Mouse (Mus musculus) layer of hippocampus, postnatal 14 days (tissue): ENCODE data around the gene Dirc2. TPM values are rescaled to one million over a fixed set of nuclear protein-coding genes. Genes with fewer than 3 reads are reported as not detected.

Experiments used
- DNase-seq, 2 experiments: peaks; one replicate each; pipeline ENCODE4 v3.0.0; 2021 to 2022; ENCODE audit warnings: low spot score in 2 of 2, mixed read lengths in 1 of 2
- total RNA-seq, 2 experiments: library from RNA; stranded (reverse); gene quantifications; 2 replicates each; pipeline ENCODE4 v1.2.3; 2021

The Dirc2 gene
- total RNA-seq, 2 experiments from 2014 or later: 84.2 to 88.6 TPM

- no peak for DNase-seq
These were observed 7.6 kb upstream of the Dirc2 start for GRCm38 (mm10) chr16:35776737-35777136.

- no peak for DNase-seq
These were observed 6.7 kb upstream of the Dirc2 start for GRCm38 (mm10) chr16:35775835-35776234.

- DNase-seq: no peak
These were observed 3.4 kb upstream of the Dirc2 start for GRCm38 (mm10) chr16:35772598-35772997.

GRCm38 (mm10) chr16:35771606-35772005 lies 2.5 kb upstream of the Dirc2 start:
- no peak for DNase-seq

- no peak for DNase-seq
These were observed 2.0 kb upstream of the Dirc2 start for GRCm38 (mm10) chr16:35771141-35771540.

GRCm38 (mm10) chr16:35769878-35770657 lies 912 bp upstream of the Dirc2 start, which contains the start of gene Hspbap1:
Gene Hspbap1 (plus strand): TSS chr16:35770375.
- DNase-seq: peak; percentile 88

- DNase-seq: peak in 1 of 2 experiments; percentile 6
These were observed 729 bp downstream of the Dirc2 start for GRCm38 (mm10) chr16:35768469-35768784.

- DNase-seq: no peak
These were observed 2.8 kb downstream of the Dirc2 start for GRCm38 (mm10) chr16:35766366-35766765.

- no peak for DNase-seq
These were observed 3.7 kb downstream of the Dirc2 start for GRCm38 (mm10) chr16:35765449-35765848.

- no peak for DNase-seq
These were observed 4.2 kb downstream of the Dirc2 start for GRCm38 (mm10) chr16:35764941-35765340.

- no peak for DNase-seq
These were observed 5.4 kb downstream of the Dirc2 start for GRCm38 (mm10) chr16:35763590-35764296.

- DNase-seq: no peak
These were observed 9.8 kb downstream of the Dirc2 start for GRCm38 (mm10) chr16:35759401-35759800.

- DNase-seq: no peak
These were observed 12.5 kb downstream of the Dirc2 start for GRCm38 (mm10) chr16:35756697-35757096.

GRCm38 (mm10) chr16:35755502-35756334 lies 13.4 kb downstream of the Dirc2 start:
- no peak for DNase-seq

- DNase-seq: no peak
These were observed 15.2 kb downstream of the Dirc2 start for GRCm38 (mm10) chr16:35753926-35754325.

- DNase-seq: no peak
These were observed 17.3 kb downstream of the Dirc2 start for GRCm38 (mm10) chr16:35751841-35752240.

- no peak for DNase-seq
These were observed 19.8 kb downstream of the Dirc2 start for GRCm38 (mm10) chr16:35749385-35749784.

- DNase-seq: no peak
These were observed 20.9 kb downstream of the Dirc2 start for GRCm38 (mm10) chr16:35748237-35748603.

GRCm38 (mm10) chr16:35747417-35748236 lies 21.5 kb downstream of the Dirc2 start:
- DNase-seq: peak in 1 of 2 experiments; percentile 24

GRCm38 (mm10) chr16:35742251-35742937 lies 26.8 kb downstream of the Dirc2 start:
- DNase-seq: no peak
